Mouse (Mus musculus): Measurements from ENCODE around the gene Mta2. TPM values are rescaled to one million over a fixed set of nuclear protein-coding genes. Genes with fewer than 3 reads are reported as not detected.

Mta2 gene
- total and polyA plus RNA-seq, 3 experiments = 76.9 to 183 (median 177) TPM

DNA sequence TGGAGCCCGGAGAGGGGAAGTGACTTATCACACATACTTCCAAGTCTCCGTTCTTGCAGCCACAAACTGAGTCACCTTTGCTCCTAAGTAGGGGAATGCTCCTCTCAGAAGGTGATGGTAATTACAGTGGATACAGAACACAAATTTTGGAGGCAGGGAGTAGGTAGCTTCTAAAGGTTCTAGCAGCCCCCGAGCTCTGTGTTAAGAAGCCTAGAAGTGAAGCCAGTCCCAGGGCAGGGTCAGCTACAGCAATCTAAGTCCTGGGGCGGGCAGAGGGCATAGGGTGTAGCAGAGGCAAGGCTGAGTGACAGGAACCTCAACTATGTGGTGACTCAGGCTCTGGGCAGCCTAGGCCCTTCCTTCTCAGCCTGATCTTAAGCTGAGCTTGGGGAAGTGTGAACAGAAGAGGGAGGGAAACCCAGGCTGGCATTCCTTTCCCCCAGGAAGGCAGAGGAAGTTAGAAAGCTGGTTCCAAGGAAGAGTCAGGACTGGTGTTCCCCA is 41.5 kb downstream of the Mta2 start:
- TF ChIP-seq TAL1 (conservative IDR thresholded peaks at IDR 0.05; ENCODE audit: low read depth, low read length) (no peak), GATA1 (IDR thresholded peaks at IDR 0.05; ENCODE audit: borderline replicate concordance, low read length) (no peak), GATA2 (IDR thresholded peaks at IDR 0.05; ENCODE audit: borderline replicate concordance, low read depth, low read length) (no peak), CTCF (IDR thresholded peaks at IDR 0.05; ENCODE audit: low read depth, low read length) (no peak), POLR2AphosphoS5 (IDR thresholded peaks at IDR 0.05; ENCODE audit: insufficient replicate concordance, low read depth, low read length) (no peak)
- no peaks in the 10 kb centered on the region for H3K9me3 ChIP-seq (replicated peaks)
- peaks cover 71% of the 10 kb centered on the region for H3K4me1 ChIP-seq (ENCODE audit: insufficient read depth, low read depth, low read length)
- peaks cover 46% of the 10 kb centered on the region for H3K36me3 ChIP-seq (replicated peaks)
- no peak for ATAC-seq (ENCODE audit: extremely low read depth, insufficient number of reproducible peaks, low FRiP score, poor library complexity, severe bottlenecking)
- H3K4me3 ChIP-seq (ENCODE audit: low read depth, low read length) = no peak overlapping the region
- DNase-seq (ENCODE audit: low spot score) = no peak
- H3K27me3 ChIP-seq (ENCODE audit: insufficient read depth, low read length) = peaks cover 6% of the 10 kb centered on the region

- H3K9me3 ChIP-seq (replicated peaks) = no peaks in the 10 kb centered on the region
- no peak overlapping the region for H3K4me3 ChIP-seq (ENCODE audit: low read depth, low read length)
- peaks cover 72% of the 10 kb centered on the region for H3K4me1 ChIP-seq (ENCODE audit: insufficient read depth, low read depth, low read length)
- DNase-seq (ENCODE audit: low spot score) (no peak), ATAC-seq (ENCODE audit: extremely low read depth, insufficient number of reproducible peaks, low FRiP score, poor library complexity, severe bottlenecking) (no peak)
- H3K36me3 ChIP-seq (replicated peaks) = peaks cover 35% of the 10 kb centered on the region
- peaks cover 17% of the 10 kb centered on the region for H3K27me3 ChIP-seq (ENCODE audit: insufficient read depth, low read length)
- TF ChIP-seq CTCF (IDR thresholded peaks at IDR 0.05; ENCODE audit: low read depth, low read length) = no peak
- no peak for TF ChIP-seq GATA1 (IDR thresholded peaks at IDR 0.05; ENCODE audit: borderline replicate concordance, low read length)
- TF ChIP-seq GATA2 (IDR thresholded peaks at IDR 0.05; ENCODE audit: borderline replicate concordance, low read depth, low read length) = no peak
- no peak for TF ChIP-seq POLR2AphosphoS5 (IDR thresholded peaks at IDR 0.05; ENCODE audit: insufficient replicate concordance, low read depth, low read length)
- no peak for TF ChIP-seq TAL1 (conservative IDR thresholded peaks at IDR 0.05; ENCODE audit: low read depth, low read length)
These were observed 42.7 kb downstream of the Mta2 start for GRCm38 (mm10) chr19:8984255-8984868.

DNA sequence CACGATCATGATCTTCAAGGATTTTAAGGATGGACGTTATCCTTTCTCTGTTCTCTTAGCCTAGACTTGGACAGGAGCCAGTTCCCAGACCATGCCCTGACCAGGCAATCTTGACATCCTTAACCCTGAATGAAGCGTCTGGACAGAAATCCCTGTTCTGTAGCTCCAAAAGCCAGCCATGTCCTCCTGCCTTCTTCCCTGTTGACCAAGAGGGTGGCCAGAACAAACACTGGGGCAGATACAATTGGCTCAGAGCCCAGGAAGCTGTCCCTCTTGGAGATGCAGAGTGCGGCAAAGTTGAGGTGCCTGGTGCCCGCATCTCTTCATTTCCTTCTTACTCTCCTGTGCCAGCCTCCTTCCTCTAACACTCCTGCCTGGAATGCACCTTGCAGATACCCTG is 44.2 kb downstream of the Mta2 start:
- Histone ChIP-seq H3K4me1 (ENCODE audit: insufficient read depth, low read depth, low read length) (peaks cover 72% of the 10 kb centered on the region), H3K27me3 (ENCODE audit: insufficient read depth, low read length) (peaks cover 19% of the 10 kb centered on the region), H3K9me3 (replicated peaks) (no peaks in the 10 kb centered on the region), H3K4me3 (ENCODE audit: low read depth, low read length) (no peak overlapping the region), H3K36me3 (replicated peaks) (peaks cover 20% of the 10 kb centered on the region)
- no peak for TF ChIP-seq GATA1 (IDR thresholded peaks at IDR 0.05; ENCODE audit: borderline replicate concordance, low read length)
- no peak for TF ChIP-seq POLR2AphosphoS5 (IDR thresholded peaks at IDR 0.05; ENCODE audit: insufficient replicate concordance, low read depth, low read length)
- TF ChIP-seq GATA2 (IDR thresholded peaks at IDR 0.05; ENCODE audit: borderline replicate concordance, low read depth, low read length) = no peak
- TF ChIP-seq TAL1 (conservative IDR thresholded peaks at IDR 0.05; ENCODE audit: low read depth, low read length) = no peak
- no peak for TF ChIP-seq CTCF (IDR thresholded peaks at IDR 0.05; ENCODE audit: low read depth, low read length)
- ATAC-seq (ENCODE audit: extremely low read depth, insufficient number of reproducible peaks, low FRiP score, poor library complexity, severe bottlenecking) (no peak), DNase-seq (ENCODE audit: low spot score) (no peak)

GRCm38 (mm10) chr19:8987816-8988215 is 46.1 kb downstream of the Mta2 start:
- ATAC-seq (ENCODE audit: extremely low read depth, insufficient number of reproducible peaks, low FRiP score, poor library complexity, severe bottlenecking) (no peak), DNase-seq (ENCODE audit: low spot score) (no peak)
- no peak overlapping the region for H3K4me3 ChIP-seq (ENCODE audit: low read depth, low read length)
- peaks cover 19% of the 10 kb centered on the region for H3K27me3 ChIP-seq (ENCODE audit: insufficient read depth, low read length)
- peaks cover 8% of the 10 kb centered on the region for H3K36me3 ChIP-seq (replicated peaks)
- no peaks in the 10 kb centered on the region for H3K9me3 ChIP-seq (replicated peaks)
- peaks cover 72% of the 10 kb centered on the region for H3K4me1 ChIP-seq (ENCODE audit: insufficient read depth, low read depth, low read length)
- no peak for TF ChIP-seq CTCF (IDR thresholded peaks at IDR 0.05; ENCODE audit: low read depth, low read length)
- TF ChIP-seq GATA1 (IDR thresholded peaks at IDR 0.05; ENCODE audit: borderline replicate concordance, low read length) = no peak
- TF ChIP-seq POLR2AphosphoS5 (IDR thresholded peaks at IDR 0.05; ENCODE audit: insufficient replicate concordance, low read depth, low read length) = no peak
- TF ChIP-seq TAL1 (conservative IDR thresholded peaks at IDR 0.05; ENCODE audit: low read depth, low read length) = no peak
- no peak for TF ChIP-seq GATA2 (IDR thresholded peaks at IDR 0.05; ENCODE audit: borderline replicate concordance, low read depth, low read length)

DNA sequence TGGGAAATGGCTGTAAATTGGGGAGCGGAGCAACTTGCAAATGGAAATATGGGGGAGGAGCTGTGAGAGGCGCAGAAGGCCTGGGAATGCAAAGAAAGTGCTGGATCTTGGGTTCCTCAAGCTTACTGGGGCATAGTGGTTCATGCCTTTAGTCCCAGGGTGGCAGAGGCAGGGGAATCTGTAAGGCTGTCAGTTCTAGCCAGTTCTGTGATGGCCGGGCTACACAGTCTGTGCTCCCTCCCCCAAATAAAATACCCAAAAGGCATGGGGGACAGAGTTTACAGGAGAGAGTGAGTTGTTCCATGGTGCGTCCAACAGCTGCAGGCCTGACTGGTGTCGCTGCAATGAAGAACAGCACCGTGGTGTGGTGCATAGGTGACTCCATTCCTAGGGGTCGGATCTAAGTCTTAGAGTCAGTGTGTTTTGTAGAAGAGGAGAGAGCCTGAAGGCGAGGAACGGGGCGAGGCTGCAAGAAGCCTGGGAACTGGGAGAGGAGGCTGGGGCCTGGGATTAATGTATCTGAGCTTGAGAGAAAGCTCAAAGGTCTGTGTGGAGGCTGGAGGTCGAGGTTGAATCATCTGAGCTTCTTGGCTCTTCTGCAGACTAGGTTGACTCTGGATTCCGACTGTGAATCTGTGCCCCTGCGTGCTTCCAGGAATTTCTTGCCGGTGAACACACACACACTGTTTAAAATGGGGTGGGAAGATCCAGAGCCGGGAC is 46.8 kb downstream of the Mta2 start:
- DNase-seq (ENCODE audit: low spot score) (no peak), ATAC-seq (ENCODE audit: extremely low read depth, insufficient number of reproducible peaks, low FRiP score, poor library complexity, severe bottlenecking) (no peak)
- TF ChIP-seq POLR2AphosphoS5 (IDR thresholded peaks at IDR 0.05; ENCODE audit: insufficient replicate concordance, low read depth, low read length) (no peak), GATA1 (IDR thresholded peaks at IDR 0.05; ENCODE audit: borderline replicate concordance, low read length) (no peak), TAL1 (conservative IDR thresholded peaks at IDR 0.05; ENCODE audit: low read depth, low read length) (no peak), GATA2 (IDR thresholded peaks at IDR 0.05; ENCODE audit: borderline replicate concordance, low read depth, low read length) (no peak), CTCF (IDR thresholded peaks at IDR 0.05; ENCODE audit: low read depth, low read length) (no peak)
- Histone ChIP-seq H3K36me3 (replicated peaks) (peaks cover 4% of the 10 kb centered on the region), H3K27me3 (ENCODE audit: insufficient read depth, low read length) (peaks cover 19% of the 10 kb centered on the region), H3K9me3 (replicated peaks) (no peaks in the 10 kb centered on the region), H3K4me3 (ENCODE audit: low read depth, low read length) (peak overlapping the region; percentile 75; the same call in 1 of the 2 replicates), H3K4me1 (ENCODE audit: insufficient read depth, low read depth, low read length) (peaks cover 72% of the 10 kb centered on the region)

- peaks cover 19% of the 10 kb centered on the region for H3K27me3 ChIP-seq (ENCODE audit: insufficient read depth, low read length)
- DNase-seq (ENCODE audit: low spot score) (peak; percentile 77), ATAC-seq (ENCODE audit: extremely low read depth, insufficient number of reproducible peaks, low FRiP score, poor library complexity, severe bottlenecking) (no peak)
- H3K36me3 ChIP-seq (replicated peaks) = peaks cover 4% of the 10 kb centered on the region
- peak within 1 kb of the TSS; percentile 75 for H3K4me3 ChIP-seq (ENCODE audit: low read depth, low read length)
- peaks cover 69% of the 10 kb centered on the region for H3K4me1 ChIP-seq (ENCODE audit: insufficient read depth, low read depth, low read length)
- H3K9me3 ChIP-seq (replicated peaks) = no peaks in the 10 kb centered on the region
- TF ChIP-seq GATA1 (IDR thresholded peaks at IDR 0.05; ENCODE audit: borderline replicate concordance, low read length) = no peak
- TF ChIP-seq TAL1 (conservative IDR thresholded peaks at IDR 0.05; ENCODE audit: low read depth, low read length) = no peak
- TF ChIP-seq CTCF (IDR thresholded peaks at IDR 0.05; ENCODE audit: low read depth, low read length) = no peak
- no peak for TF ChIP-seq GATA2 (IDR thresholded peaks at IDR 0.05; ENCODE audit: borderline replicate concordance, low read depth, low read length)
- no peak for TF ChIP-seq POLR2AphosphoS5 (IDR thresholded peaks at IDR 0.05; ENCODE audit: insufficient replicate concordance, low read depth, low read length)
These were observed 47.4 kb downstream of the Mta2 start, which contains the start of gene Ahnak for GRCm38 (mm10) chr19:8989066-8989566. Gene Ahnak, plus strand, starts transcription at chr19:8989284.
